Mouse (Mus musculus) thymus, adult 2 months (tissue): ENCODE results near the gene Uts2. TPM values are rescaled to one million over a fixed set of nuclear protein-coding genes. Genes with fewer than 3 reads are reported as not detected.

ENCODE experiments used
- DNase-seq: peaks from one replicate; pipeline ENCODE4 v3.0.0; 2021
- H3K27ac ChIP-seq: fragments of 200-500 bp; 2 replicates; pipeline ENCODE4 v1.5.1; 2012; ENCODE audit warnings: low read length, control low read depth; ENCODE audit not compliant: control insufficient read depth, insufficient read depth
- H3K27me3 ChIP-seq: fragments of 200-500 bp; 2 replicates; pipeline ENCODE4 v1.6.1; 2012; ENCODE audit warnings: mild to moderate bottlenecking, low read length, moderate library complexity, mixed read lengths; ENCODE audit not compliant: control insufficient read depth, insufficient read depth
- H3K36me3 ChIP-seq: fragments of 200-500 bp; 2 replicates; pipeline ENCODE4 v1.6.1; 2012; ENCODE audit warnings: mild to moderate bottlenecking, low read length, moderate library complexity; ENCODE audit not compliant: control insufficient read depth, insufficient read depth
- H3K4me1 ChIP-seq: fragments of 200-500 bp; replicated peaks from 2 replicates; pipeline ENCODE4 v1.6.1; 2012; ENCODE audit warnings: low read length; ENCODE audit not compliant: control insufficient read depth, insufficient read depth
- H3K4me3 ChIP-seq: fragments of 200-500 bp; 2 replicates; pipeline ENCODE4 v1.5.1; 2012; ENCODE audit warnings: mild to moderate bottlenecking, low read length, control low read depth, moderate library complexity; ENCODE audit not compliant: control insufficient read depth, insufficient read depth
- CTCF ChIP-seq: fragments of 200-500 bp; IDR thresholded peaks from 2 replicates; pipeline ENCODE4 v1.5.1; 2012; ENCODE audit warnings: mild to moderate bottlenecking, control low read depth, low read length, moderate library complexity, borderline replicate concordance; ENCODE audit not compliant: control insufficient read depth, poor library complexity, insufficient read depth; ENCODE audit errors: extremely low read depth
- POLR2A ChIP-seq: fragments of 200-500 bp; IDR thresholded peaks from 2 replicates; pipeline ENCODE4 v1.6.1; 2012; ENCODE audit warnings: mild to moderate bottlenecking, low read length, control low read depth, moderate library complexity; ENCODE audit not compliant: control insufficient read depth, poor library complexity, insufficient read depth; ENCODE audit errors: extremely low read depth
- WGBS: fragments of 180-500 bp; shearing (Covaris S2); methylation state at CpG from one replicate; pipeline ENCODE4 v1.1.7; 2018; 5-methylcytosine and 5-hydroxymethylcytosine counted together
- polyA plus RNA-seq: library from polyadenylated mRNA; depleted of rRNA; stranded (reverse); fragments of >200 nt; gene quantifications from 2 replicates; pipeline ENCODE4 v1.2.3, GENCODE M21; 2012; rRNA removed

Gene Uts2
- polyA plus RNA-seq, 1 experiment: 0.32 TPM

- Histone ChIP-seq H3K4me3 (no peak overlapping the region), H3K27me3 (no peaks in the 10 kb centered on the region), H3K4me1 (no peaks in the 10 kb centered on the region), H3K27ac (no peak overlapping the region), H3K36me3 (peaks cover 10% of the 10 kb centered on the region)
- WGBS: 59% methylated on average over 1 of the region's 1 CpGs
- TF ChIP-seq POLR2A: no peak
- no peak for TF ChIP-seq CTCF
- DNase-seq: no peak
These were observed 54.3 kb downstream of the Uts2 start for GRCm38 (mm10) chr4:151051162-151051561.

Other genes with a start within 250 kb of the Uts2 start
- 12.4 and 17.2 TPM in 2 replicates for gene Errfi1, start 143.2 kb upstream of the Uts2 start, polyA plus RNA-seq
- 128 and 138 TPM in 2 replicates for gene Park7, start 82.7 kb upstream of the Uts2 start, polyA plus RNA-seq
- 13.4 and 13.5 TPM in 2 replicates for gene Tnfrsf9, start 82.5 kb upstream of the Uts2 start, polyA plus RNA-seq
- gene Per3, start 47.6 kb downstream of the Uts2 start, polyA plus RNA-seq: 5.0 and 5.4 TPM in 2 replicates
- gene Vamp3, start 60.9 kb downstream of the Uts2 start, polyA plus RNA-seq: 27.2 and 30.9 TPM in 2 replicates
- gene Gm13090, start 92.5 kb downstream of the Uts2 start, polyA plus RNA-seq: not detected in 2 replicates